Comparison of ENCODE assay signal across 8 mouse cellular contexts in the genomic region with DNA sequence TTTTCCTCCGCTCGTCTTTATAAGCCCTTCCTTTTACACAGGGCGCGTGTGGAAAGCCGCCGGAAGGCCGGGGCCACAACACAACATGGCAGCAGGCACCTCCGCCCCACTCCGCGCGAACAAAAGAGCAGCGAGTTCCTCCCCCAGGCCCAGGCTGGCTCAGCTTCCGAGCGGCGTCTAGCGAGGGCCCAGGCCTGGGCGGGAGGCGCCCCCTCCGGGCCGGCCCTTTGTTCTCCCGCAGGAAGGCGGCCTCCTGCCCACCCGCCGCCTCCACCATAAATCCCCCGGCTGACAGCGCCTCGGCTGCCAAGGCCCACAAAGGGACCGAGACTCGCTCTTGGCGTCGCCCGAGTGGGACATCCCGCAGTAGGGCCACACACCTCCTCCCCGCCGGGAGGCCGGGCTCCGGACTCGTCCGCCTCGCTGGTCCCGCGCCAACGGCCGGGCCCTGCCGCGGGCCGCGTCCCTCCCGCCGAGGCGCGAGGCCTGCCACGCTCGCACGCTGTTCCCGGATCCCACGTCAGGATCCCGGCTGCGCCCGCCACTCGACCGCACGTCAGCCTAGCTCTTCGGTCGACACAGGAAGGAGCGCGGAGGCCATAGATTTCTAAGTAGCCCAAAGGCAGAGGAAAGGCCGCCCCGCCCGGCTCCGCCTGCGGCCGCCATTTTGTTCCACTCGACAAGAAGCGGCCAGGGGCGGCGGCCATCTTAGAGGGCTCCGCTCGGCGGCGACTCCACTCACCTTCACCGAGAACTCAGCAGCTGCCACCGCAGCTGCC. TPM values are rescaled to one million over a fixed set of nuclear protein-coding genes. Genes with fewer than 3 reads are reported as not detected.
DNase-seq lines count a peak whose midpoint lies in the region; ATAC-seq lines count a peak whose summit lies in the region.

No protein-coding gene starts in this region.

- peak overlapping the region; percentile 100 for H3K9ac ChIP-seq in hindbrain, embryonic 15.5 days

- H3K4me2 ChIP-seq in hindbrain, embryonic 15.5 days: peak overlapping the region; percentile 85

- peak; percentile 88 for DNase-seq in T-cell, adult 2 months (ENCODE audit: low spot score)
- peak; percentile 83 to 86 for DNase-seq in cerebellum, postnatal 36 days
- peak; percentile 81 for DNase-seq in gastrocnemius, adult 18-20 months (ENCODE audit: low spot score)
- DNase-seq in left cerebral cortex, adult 11 months (ENCODE audit: low spot score): peak; percentile 77
- DNase-seq in lung, postnatal 36 days: peak; percentile 92
- DNase-seq in retina, embryonic 14.5 days (ENCODE audit: low spot score): peak; percentile 90
- peak; percentile 87 to 91 for DNase-seq in thymus, postnatal 36 days

- no peaks in the 10 kb centered on the region for H3K9me3 ChIP-seq in hindbrain, embryonic 15.5 days

- under 1% methylated on average over 82 of the region's 83 CpGs for WGBS in hindbrain, embryonic 15.5 days

- H3K4me1 ChIP-seq in hindbrain, embryonic 15.5 days (replicated peaks): peaks cover 31% of the 10 kb centered on the region

- ATAC-seq in hindbrain, embryonic 15.5 days (ENCODE audit: low FRiP score, low read depth): peak; percentile 82

- H3K27ac ChIP-seq in hindbrain, embryonic 15.5 days (replicated peaks): peak overlapping the region; percentile 98

- H3K27me3 ChIP-seq in hindbrain, embryonic 15.5 days: no peaks in the 10 kb centered on the region

- H3K36me3 ChIP-seq in hindbrain, embryonic 15.5 days: peaks cover 35% of the 10 kb centered on the region

- peak overlapping the region; percentile 66 for H3K4me3 ChIP-seq in hindbrain, embryonic 15.5 days

RNA-seq across cellular contexts. Expression of a gene that starts 0.6 kb away (rescaled TPM):
- 100 to 1,000 TPM; 747 to 765 TPM for total RNA-seq in gastrocnemius, adult 18-20 months (2021)
- 1,003 and 1,033 TPM in 2 replicates for polyA plus RNA-seq in hindbrain, embryonic 15.5 days (2015; fragmentation: Nextera tagmentation; extraction: Ambion mirVana)

RNA-seq across cellular contexts. Expression of a gene that starts 53.5 kb away (rescaled TPM):
- 10 to 100 TPM; 16.9 to 18.7 TPM for total RNA-seq in gastrocnemius, adult 18-20 months (2021)
- 76.0 and 78.0 TPM in 2 replicates for polyA plus RNA-seq in hindbrain, embryonic 15.5 days (2015; fragmentation: Nextera tagmentation; extraction: Ambion mirVana)

Comparison
In these comparisons a context has a peak if more than half of its experiments do, and no peak if none do; other contexts are left out.
1. Peak in every context shown above with its lines: DNase-seq, ATAC-seq, H3K4me3 ChIP-seq and H3K27ac ChIP-seq.